ENCODE assay signal across 8 mouse cellular contexts in the genomic region with DNA sequence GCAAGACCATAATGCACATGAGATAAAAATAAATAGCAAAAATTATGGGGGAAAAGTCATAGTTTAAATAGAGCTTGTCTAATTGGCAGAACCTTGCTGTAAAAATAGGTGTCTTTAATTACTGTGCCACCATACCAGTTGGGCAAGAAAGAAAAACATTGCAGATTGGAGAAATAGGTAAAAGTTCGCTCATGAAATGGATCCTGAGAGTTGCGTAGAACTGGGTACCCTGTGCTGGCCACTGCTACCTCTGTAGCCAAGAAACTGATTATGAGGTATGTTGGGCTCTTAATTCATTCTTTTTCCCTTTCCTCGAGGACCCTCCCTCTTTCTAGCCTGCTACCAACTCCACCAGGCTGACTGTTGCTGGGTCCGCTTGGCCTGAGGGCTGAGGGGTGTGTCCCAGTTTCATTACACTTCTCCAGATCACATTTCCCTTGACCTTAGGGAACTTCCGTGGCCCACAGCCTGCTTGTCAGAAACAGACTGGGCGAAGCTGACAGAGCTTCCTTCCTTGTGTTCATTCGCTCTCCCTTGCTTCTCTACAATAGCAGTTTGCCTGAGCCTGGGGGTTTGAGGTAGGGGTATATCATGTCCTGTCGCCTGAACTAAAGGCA. TPM values are rescaled to one million over a fixed set of nuclear protein-coding genes. Genes with fewer than 3 reads are reported as not detected.
DNase-seq lines count a peak whose midpoint lies in the region; ATAC-seq and TF ChIP-seq lines count a peak whose summit lies in the region.

No protein-coding gene starts in this region.

- no peaks in the 10 kb centered on the region for H3K36me3 ChIP-seq in midbrain, embryonic 10.5 days
- no peaks in the 10 kb centered on the region for H3K36me3 ChIP-seq in midbrain, embryonic 14.5 days (ENCODE audit: control insufficient read depth, insufficient read depth, low read length)
- H3K36me3 ChIP-seq in stomach, embryonic 16.5 days (ENCODE audit: control insufficient read depth, insufficient read depth, low read length), result no peaks in the 10 kb centered on the region
- no peaks in the 10 kb centered on the region for H3K36me3 ChIP-seq in hindbrain, postnatal 0 days (ENCODE audit: insufficient read depth, low read length)

- no peaks in the 10 kb centered on the region; the same call in 1 of the 2 replicates for H3K9me3 ChIP-seq in midbrain, embryonic 10.5 days (replicated peaks)
- no peaks in the 10 kb centered on the region for H3K9me3 ChIP-seq in midbrain, embryonic 14.5 days (ENCODE audit: control insufficient read depth, low read length)
- peaks cover 9% of the 10 kb centered on the region; the same call in 1 of the 2 replicates for H3K9me3 ChIP-seq in stomach, embryonic 16.5 days (replicated peaks; ENCODE audit: control insufficient read depth, low read length)
- no peaks in the 10 kb centered on the region; the same call in 1 of the 2 replicates for H3K9me3 ChIP-seq in hindbrain, postnatal 0 days (ENCODE audit: low read length)

- no peak overlapping the region for H3K9ac ChIP-seq in midbrain, embryonic 14.5 days (replicated peaks; ENCODE audit: low read length)
- peak overlapping the region; percentile 35; the same call in 1 of the 2 replicates for H3K9ac ChIP-seq in stomach, embryonic 16.5 days (ENCODE audit: low read length)
- H3K9ac ChIP-seq in hindbrain, postnatal 0 days (replicated peaks; ENCODE audit: low read length), result no peak overlapping the region

- H3K4me1 ChIP-seq in midbrain, embryonic 10.5 days, result peaks cover 13% of the 10 kb centered on the region
- no peaks in the 10 kb centered on the region for H3K4me1 ChIP-seq in midbrain, embryonic 14.5 days (ENCODE audit: control insufficient read depth, insufficient read depth, low read length)
- H3K4me1 ChIP-seq in stomach, embryonic 16.5 days (ENCODE audit: control insufficient read depth, insufficient read depth, low read length), result peaks cover 6% of the 10 kb centered on the region; the same call in 1 of the 2 replicates
- H3K4me1 ChIP-seq in hindbrain, postnatal 0 days (ENCODE audit: insufficient read depth, low read length), result no peaks in the 10 kb centered on the region

- H3K27ac ChIP-seq in midbrain, embryonic 10.5 days (replicated peaks), result 0 out of 2 replicates have a peak overlapping the region, but pooled peaks have one; percentile 19
- no peak overlapping the region for H3K27ac ChIP-seq in midbrain, embryonic 14.5 days (replicated peaks; ENCODE audit: low read depth, low read length)
- H3K27ac ChIP-seq in stomach, embryonic 16.5 days (ENCODE audit: low read length), result no peak overlapping the region
- H3K27ac ChIP-seq in hindbrain, postnatal 0 days, result no peak overlapping the region

- no peak for ATAC-seq in midbrain, embryonic 14.5 days (ENCODE audit: low FRiP score, low TSS enrichment)
- peak; percentile 47; the same call in 1 of the 2 replicates for ATAC-seq in stomach, embryonic 16.5 days (ENCODE audit: insufficient read depth, low FRiP score)
- ATAC-seq in hindbrain, postnatal 0 days, result no peak

- H3K4me2 ChIP-seq in midbrain, embryonic 14.5 days (ENCODE audit: low read length), result no peak overlapping the region
- H3K4me2 ChIP-seq in stomach, embryonic 16.5 days (ENCODE audit: low read depth, low read length), result no peak overlapping the region
- H3K4me2 ChIP-seq in hindbrain, postnatal 0 days (ENCODE audit: low read depth, low read length), result no peak overlapping the region

- no peak for DNase-seq in midbrain, embryonic 10.5 days (ENCODE audit: low spot score)
- DNase-seq in midbrain, embryonic 14.5 days, result no peak
- peak; percentile 19 to 36 for DNase-seq in heart, postnatal 10 days
- DNase-seq in liver, result peak; percentile 14
- no peak for DNase-seq in right cerebral cortex, postnatal 14 days
- no peak for DNase-seq in layer of hippocampus, postnatal 25 days (ENCODE audit: extremely low spot score in 1 of 2, low spot score in 1 of 2)
- DNase-seq in hindbrain, postnatal 0 days (ENCODE audit: low spot score), result no peak

- H3K4me3 ChIP-seq in midbrain, embryonic 10.5 days, result no peak overlapping the region
- H3K4me3 ChIP-seq in midbrain, embryonic 14.5 days (replicated peaks; ENCODE audit: low read depth, low read length), result no peak overlapping the region
- H3K4me3 ChIP-seq in stomach, embryonic 16.5 days (replicated peaks; ENCODE audit: low read length), result no peak overlapping the region
- no peak overlapping the region for H3K4me3 ChIP-seq in hindbrain, postnatal 0 days (ENCODE audit: low read length)

- intact Hi-C loops in heart, postnatal 10 days (cut with DNase I), result no loop called here

- no peak for TF ChIP-seq CTCF in hindbrain, postnatal 0 days (IDR thresholded peaks at IDR 0.05; ENCODE audit: low read depth)

- H3K27me3 ChIP-seq in midbrain, embryonic 10.5 days (ENCODE audit: low read depth, poor library complexity, severe bottlenecking), result no peaks in the 10 kb centered on the region
- no peaks in the 10 kb centered on the region for H3K27me3 ChIP-seq in midbrain, embryonic 14.5 days (ENCODE audit: control insufficient read depth, insufficient read depth, low read length)
- no peaks in the 10 kb centered on the region for H3K27me3 ChIP-seq in stomach, embryonic 16.5 days (ENCODE audit: control insufficient read depth, insufficient read depth, low read length)
- H3K27me3 ChIP-seq in hindbrain, postnatal 0 days (ENCODE audit: insufficient read depth, low read length), result no peaks in the 10 kb centered on the region

- WGBS in midbrain, embryonic 10.5 days, result 50% methylated on average over 8 of the region's 8 CpGs
- 43% methylated on average over 8 of the region's 8 CpGs for WGBS in midbrain, embryonic 14.5 days
- 41% methylated on average over 8 of the region's 8 CpGs for WGBS in stomach, embryonic 16.5 days
- 41% methylated on average over 8 of the region's 8 CpGs for WGBS in hindbrain, postnatal 0 days

RNA-seq across cellular contexts. Expression of gene Rnase13, which starts 18.5 kb away (rescaled TPM):
- polyA plus RNA-seq in midbrain, embryonic 10.5 days (2016; fragmentation: Nextera tagmentation; extraction: Ambion mirVana), result not detected in 2 replicates
- polyA plus RNA-seq in midbrain, embryonic 14.5 days (2014; fragmentation: Nextera tagmentation; extraction: Ambion mirVana), result not detected in 2 replicates
- not detected for total RNA-seq in heart, postnatal 10 days (2021)
- not detected in 2 replicates for polyA plus RNA-seq in stomach, embryonic 16.5 days (2015; fragmentation: Nextera tagmentation; extraction: Ambion mirVana)
- not detected for total RNA-seq in layer of hippocampus, postnatal 25 days (2021)
- not detected in 2 replicates for total RNA-seq in hindbrain, postnatal 0 days (2014; rRNA removed)
- polyA plus RNA-seq in hindbrain, postnatal 0 days (2015; fragmentation: Nextera tagmentation; extraction: Ambion mirVana), result not detected in 2 replicates

RNA-seq across cellular contexts. Expression of gene Tppp2, which starts 22.8 kb away (rescaled TPM):
- polyA plus RNA-seq in midbrain, embryonic 10.5 days (2016; fragmentation: Nextera tagmentation; extraction: Ambion mirVana), result not detected in 2 replicates
- not detected in 2 replicates for polyA plus RNA-seq in midbrain, embryonic 14.5 days (2014; fragmentation: Nextera tagmentation; extraction: Ambion mirVana)
- total RNA-seq in heart, postnatal 10 days (2021), result not detected
- polyA plus RNA-seq in stomach, embryonic 16.5 days (2015; fragmentation: Nextera tagmentation; extraction: Ambion mirVana), result not detected in 2 replicates
- total RNA-seq in layer of hippocampus, postnatal 25 days (2021), result not detected
- not detected in 2 replicates for total RNA-seq in hindbrain, postnatal 0 days (2014; rRNA removed)
- not detected in 2 replicates for polyA plus RNA-seq in hindbrain, postnatal 0 days (2015; fragmentation: Nextera tagmentation; extraction: Ambion mirVana)

RNA-seq across cellular contexts. Expression of gene Ndrg2, which starts 27.1 kb away (rescaled TPM):
- 8.4 and 11.1 TPM in 2 replicates for polyA plus RNA-seq in midbrain, embryonic 10.5 days (2016; fragmentation: Nextera tagmentation; extraction: Ambion mirVana)
- polyA plus RNA-seq in midbrain, embryonic 14.5 days (2014; fragmentation: Nextera tagmentation; extraction: Ambion mirVana), result 98.7 and 128 TPM in 2 replicates
- 100 to 1,000 TPM; 712 to 721 TPM for total RNA-seq in heart, postnatal 10 days (2021)
- polyA plus RNA-seq in stomach, embryonic 16.5 days (2015; fragmentation: Nextera tagmentation; extraction: Ambion mirVana), result 125 and 143 TPM in 2 replicates
- total RNA-seq in layer of hippocampus, postnatal 25 days (2021), result 100 to 1,000 TPM; 823 to 845 TPM
- total RNA-seq in hindbrain, postnatal 0 days (2014; rRNA removed), result 514 and 732 TPM in 2 replicates
- polyA plus RNA-seq in hindbrain, postnatal 0 days (2015; fragmentation: Nextera tagmentation; extraction: Ambion mirVana), result 543 and 625 TPM in 2 replicates

RNA-seq across cellular contexts. Expression of gene Arhgef40, which starts 43.5 kb away (rescaled TPM):
- polyA plus RNA-seq in midbrain, embryonic 10.5 days (2016; fragmentation: Nextera tagmentation; extraction: Ambion mirVana), result 85.4 and 99.8 TPM in 2 replicates
- polyA plus RNA-seq in midbrain, embryonic 14.5 days (2014; fragmentation: Nextera tagmentation; extraction: Ambion mirVana), result 72.8 and 75.8 TPM in 2 replicates
- total RNA-seq in heart, postnatal 10 days (2021), result 10 to 100 TPM; 52.7 to 57.9 TPM
- 81.9 and 92.6 TPM in 2 replicates for polyA plus RNA-seq in stomach, embryonic 16.5 days (2015; fragmentation: Nextera tagmentation; extraction: Ambion mirVana)
- 10 to 100 TPM; 27.1 to 40.5 TPM for total RNA-seq in layer of hippocampus, postnatal 25 days (2021)
- 113 and 124 TPM in 2 replicates for total RNA-seq in hindbrain, postnatal 0 days (2014; rRNA removed)
- 56.4 and 61.8 TPM in 2 replicates for polyA plus RNA-seq in hindbrain, postnatal 0 days (2015; fragmentation: Nextera tagmentation; extraction: Ambion mirVana)

RNA-seq across cellular contexts. Expression of gene Slc39a2, which starts 48.4 kb away (rescaled TPM):
- polyA plus RNA-seq in midbrain, embryonic 10.5 days (2016; fragmentation: Nextera tagmentation; extraction: Ambion mirVana), result 0.58 and 0.65 TPM in 2 replicates
- 1.1 and 1.8 TPM in 2 replicates for polyA plus RNA-seq in midbrain, embryonic 14.5 days (2014; fragmentation: Nextera tagmentation; extraction: Ambion mirVana)
- total RNA-seq in heart, postnatal 10 days (2021), result under 1 TPM; 0.12 to 0.29 TPM
- 0.89 and 0.98 TPM in 2 replicates for polyA plus RNA-seq in stomach, embryonic 16.5 days (2015; fragmentation: Nextera tagmentation; extraction: Ambion mirVana)
- 1 to 10 TPM; 4.8 to 6.6 TPM for total RNA-seq in layer of hippocampus, postnatal 25 days (2021)
- total RNA-seq in hindbrain, postnatal 0 days (2014; rRNA removed), result 0.89 and 2.4 TPM in 2 replicates
- 0.61 and 0.64 TPM in 2 replicates for polyA plus RNA-seq in hindbrain, postnatal 0 days (2015; fragmentation: Nextera tagmentation; extraction: Ambion mirVana)

Comparison
In these comparisons a context has a peak if more than half of its experiments do, and no peak if none do; other contexts are left out.
1. DNase-seq: peak in heart, postnatal 10 days (2 of 2) and liver (single experiment); none in midbrain, embryonic 10.5 days (single experiment), midbrain, embryonic 14.5 days (single experiment), right cerebral cortex, postnatal 14 days (single experiment), layer of hippocampus, postnatal 25 days (0 of 2) and hindbrain, postnatal 0 days (single experiment).